Mouse (Mus musculus): ENCODE data around the gene Krr1. TPM values are rescaled to one million over a fixed set of nuclear protein-coding genes. Genes with fewer than 3 reads are reported as not detected.
"Not testable (repeated sequence)": the region's sequence is repeated elsewhere in the genome, so short reads cannot be mapped to it uniquely, and the experiment has no call there.

Gene Krr1
- total RNA-seq, 2 experiments from 2014 or later, result 25.0 to 25.4 TPM

- DNase-seq, result peak; percentile 38
These were observed 5.1 kb downstream of the Krr1 start for GRCm38 (mm10) chr10:111977584-111977983.

DNA sequence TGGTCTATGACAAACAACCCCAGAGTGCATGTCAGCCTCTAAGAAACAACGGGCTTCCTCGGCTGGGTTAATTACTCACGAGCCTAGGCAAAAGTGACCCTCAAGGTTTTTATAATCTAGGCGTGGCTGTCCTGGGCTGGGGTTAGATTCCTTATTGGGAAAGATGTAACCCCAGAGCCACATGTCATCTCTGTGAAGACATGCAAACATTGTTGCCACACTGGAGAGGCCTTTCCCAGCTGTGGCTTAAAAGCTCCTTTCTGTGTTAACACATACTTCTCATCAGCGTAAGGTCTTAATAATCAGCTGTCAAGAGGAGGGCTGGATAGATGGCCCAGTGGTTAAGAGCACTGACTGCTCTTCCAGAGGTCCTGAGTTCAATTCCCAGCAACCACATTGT is 10.6 kb downstream of the Krr1 start:
- DNase-seq, result no peak

GRCm38 (mm10) chr10:111986453-111986852 is 14.0 kb downstream of the Krr1 start:
- DNase-seq, result no peak

GRCm38 (mm10) chr10:111995803-111996548 is 23.5 kb downstream of the Krr1 start:
- DNase-seq, result no peak

- no peak for DNase-seq
These were observed 24.1 kb downstream of the Krr1 start for GRCm38 (mm10) chr10:111996549-111996904.

DNA sequence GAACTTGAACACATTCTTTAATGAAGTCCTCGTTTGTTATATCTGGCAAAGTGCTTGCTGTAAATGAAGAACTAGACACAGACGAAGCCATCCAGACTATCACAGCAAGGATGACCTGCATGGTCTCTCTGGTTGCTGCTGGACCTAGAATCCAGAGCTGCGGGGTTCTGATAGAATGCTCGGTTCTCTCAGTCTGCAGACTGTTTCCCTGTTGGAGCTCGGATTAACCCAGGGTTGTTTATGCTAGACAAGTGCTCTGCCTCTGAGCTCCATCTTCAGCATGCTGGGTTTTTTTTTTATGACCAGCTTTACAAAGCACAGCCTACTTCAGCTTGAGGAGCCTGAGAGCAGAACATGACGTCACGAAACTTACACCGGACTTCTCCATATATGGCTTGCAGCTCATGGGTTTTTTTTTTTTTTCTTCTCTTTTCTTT is 24.5 kb downstream of the Krr1 start:
- DNase-seq, result no peak

- DNase-seq, result no peak
These were observed 25.2 kb downstream of the Krr1 start for GRCm38 (mm10) chr10:111997671-111998070.

DNA sequence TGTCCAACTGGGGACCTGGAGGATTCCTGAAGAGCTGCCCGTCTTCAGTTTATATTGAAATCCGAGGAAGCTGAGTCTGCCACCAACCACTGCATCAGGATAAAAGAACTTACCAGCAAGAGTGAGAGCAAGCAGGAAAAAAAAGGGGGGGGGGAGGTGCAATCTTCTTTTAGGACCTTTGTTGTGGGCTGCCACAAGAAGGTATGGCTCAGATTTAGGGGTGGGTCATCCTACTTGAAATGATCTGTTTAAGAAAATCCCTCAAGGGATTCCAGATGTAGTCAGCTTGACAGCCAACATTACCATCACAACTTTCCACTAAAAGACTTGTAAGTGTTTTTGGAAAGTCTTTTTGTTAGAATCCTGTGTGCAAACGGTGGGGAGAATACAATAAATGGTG is 27.3 kb downstream of the Krr1 start:
- DNase-seq, result no peak

DNA sequence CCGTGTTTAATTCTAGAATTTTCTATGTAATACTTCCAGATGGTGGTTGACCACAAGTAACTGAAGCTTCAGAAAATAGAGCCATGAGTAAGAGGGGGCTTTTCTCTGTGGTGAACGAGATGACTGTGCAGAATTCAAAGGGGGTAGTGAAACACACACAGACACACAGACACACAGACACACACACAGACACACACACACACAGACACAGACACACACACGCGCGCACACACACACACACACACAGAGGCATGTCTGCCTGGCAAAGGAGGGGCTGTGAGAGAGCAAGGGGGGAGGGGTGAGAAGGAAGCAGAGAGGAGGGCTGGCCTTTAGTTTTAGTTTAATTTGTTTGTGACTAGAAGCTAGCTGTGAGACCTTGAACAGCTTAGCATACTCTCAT is 28.1 kb downstream of the Krr1 start:
- DNase-seq, result no peak

GRCm38 (mm10) chr10:112001350-112001749 is 28.9 kb downstream of the Krr1 start:
- DNase-seq, result no peak

- DNase-seq, result no peak
These were observed 29.5 kb downstream of the Krr1 start for GRCm38 (mm10) chr10:112001756-112002520.

GRCm38 (mm10) chr10:112002544-112003215 is 30.2 kb downstream of the Krr1 start, which contains the start of gene Glipr1:
Gene Glipr1 (minus strand): TSS chr10:112002631.
- no peak for DNase-seq

DNA sequence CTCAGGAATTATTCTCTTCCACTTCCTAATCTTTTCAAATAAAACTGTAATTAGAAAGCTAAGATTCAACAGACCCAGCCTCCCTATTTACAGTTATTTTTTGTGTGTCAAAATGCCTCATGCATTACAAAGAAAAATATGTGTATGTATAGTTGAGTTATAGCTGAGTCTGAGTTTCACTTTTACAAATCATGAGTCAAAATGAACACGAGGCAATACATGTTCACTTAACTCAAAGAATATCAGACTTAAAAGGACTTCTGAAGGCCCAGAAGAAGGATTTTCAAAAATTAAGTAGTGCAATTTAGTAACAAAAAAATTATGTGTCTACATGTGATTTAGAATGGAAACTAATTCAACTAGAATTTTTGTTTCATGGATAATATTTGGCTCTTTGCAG is 37.0 kb downstream of the Krr1 start:
- DNase-seq, result not testable (repeated sequence)

DNA sequence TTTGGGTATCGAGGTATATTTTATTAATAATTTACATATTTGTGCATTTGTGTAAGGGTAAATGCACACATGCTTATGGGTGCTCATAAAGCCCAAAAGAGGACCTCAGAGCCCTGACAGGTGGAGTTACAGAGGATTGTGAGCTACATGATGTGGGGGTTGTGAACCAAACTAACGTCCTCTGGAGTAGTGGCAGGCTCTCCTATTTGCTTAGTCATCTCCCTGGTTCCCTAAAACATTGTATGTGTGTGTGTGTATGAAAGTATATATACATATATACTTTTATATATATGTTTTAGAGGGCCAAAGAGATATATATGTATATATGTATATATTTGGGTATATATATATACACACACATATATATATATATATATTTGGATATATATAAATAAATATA is 51.1 kb downstream of the Krr1 start:
- DNase-seq, result no peak

GRCm38 (mm10) chr10:112028689-112029088 is 56.2 kb downstream of the Krr1 start:
- DNase-seq, result not testable (repeated sequence)

Other genes starting within 250 kb of the Krr1 start
- under 1 TPM; 0.31 to 0.65 TPM for gene Glipr1, start 30.0 kb downstream of the Krr1 start, total RNA-seq (2021)
- gene Glipr1l1, start 87.5 kb downstream of the Krr1 start, total RNA-seq (2021), result not detected
- gene Glipr1l2, start 110.7 kb downstream of the Krr1 start, total RNA-seq (2021), result not detected
- not detected for gene Glipr1l3, start 187.7 kb downstream of the Krr1 start, total RNA-seq (2021)
- not detected for gene Caps2, start 191.0 kb downstream of the Krr1 start, total RNA-seq (2021)

All from gastrocnemius, postnatal 10 days (tissue).